Mouse (Mus musculus): ENCODE measurements at regions not wholly inside any gene's neighbourhood (a gene's known extent, or its start where the extent isn't known, plus 50 kb on each side); places are given as distances from the start of the nearest gene placed in this dataset.

- peak; percentile 2 for DNase-seq (ENCODE audit: low spot score)
These were observed 65.6 kb upstream of the Cwc22 start for GRCm38 (mm10) chr2:78011821-78012220.

- peak; percentile 3 for DNase-seq (ENCODE audit: low spot score)
These were observed 65.1 kb upstream of the Cwc22 start for GRCm38 (mm10) chr2:78011051-78011800.

GRCm38 (mm10) chr2:78010066-78010690 lies 64.0 kb upstream of the Cwc22 start:
- peak; percentile 3 for DNase-seq (ENCODE audit: low spot score)

GRCm38 (mm10) chr2:78008094-78008493 lies 61.9 kb upstream of the Cwc22 start:
- no peak for DNase-seq (ENCODE audit: low spot score)

- DNase-seq (ENCODE audit: low spot score), result no peak
These were observed 59.3 kb upstream of the Cwc22 start for GRCm38 (mm10) chr2:78005402-78006021.

GRCm38 (mm10) chr2:78004426-78004825 lies 58.3 kb upstream of the Cwc22 start:
- DNase-seq (ENCODE audit: low spot score), result no peak

Measured in c-Kit-positive CD71-positive TER-119-positive erythroid progenitor cells, embryonic 14.5 days (primary cell).